Mouse (Mus musculus) G1E (cell line): Measurements from ENCODE around the gene Slc32a1. TPM values are rescaled to one million over a fixed set of nuclear protein-coding genes. Genes with fewer than 3 reads are reported as not detected.

ENCODE experiments used
- ATAC-seq: 2 replicates; pipeline ENCODE4 v1.8.0; 2016; ENCODE audit warnings: mild to moderate bottlenecking; ENCODE audit not compliant: insufficient number of reproducible peaks, poor library complexity, low FRiP score, severe bottlenecking; ENCODE audit errors: extremely low read depth
- DNase-seq: peaks from one replicate; pipeline ENCODE4 v3.0.0; 2012; ENCODE audit warnings: low spot score
- H3K27me3 ChIP-seq: 2 replicates; pipeline ENCODE4 v1.6.1; 2012; ENCODE audit warnings: mild to moderate bottlenecking, low read length, inconsistent platforms; ENCODE audit not compliant: insufficient read depth
- H3K36me3 ChIP-seq: replicated peaks from 2 replicates; pipeline ENCODE3; 2012; ENCODE audit warnings: mild to moderate bottlenecking, inconsistent platforms
- H3K4me1 ChIP-seq: 2 replicates; pipeline ENCODE4 v1.6.1; 2012; ENCODE audit warnings: low read depth, low read length, inconsistent platforms, mixed read lengths; ENCODE audit not compliant: insufficient read depth
- H3K4me3 ChIP-seq: 2 replicates; pipeline ENCODE4 v1.5.1; 2012; ENCODE audit warnings: low read depth, mild to moderate bottlenecking, inconsistent platforms, low read length, moderate library complexity, mixed read lengths
- H3K9me3 ChIP-seq: replicated peaks from 2 replicates; pipeline ENCODE4 v1.6.1; 2012; ENCODE audit warnings: inconsistent platforms
- CTCF ChIP-seq: IDR thresholded peaks from 2 replicates; pipeline ENCODE4 v1.5.1; 2012; ENCODE audit warnings: low read depth, low read length, inconsistent platforms, mixed read lengths
- GATA1 ChIP-seq: IDR thresholded peaks from 2 replicates; pipeline ENCODE4 v1.6.1; 2012; ENCODE audit warnings: borderline replicate concordance, low read length, inconsistent platforms, mixed read lengths
- GATA2 ChIP-seq: IDR thresholded peaks from 2 replicates; pipeline ENCODE4 v1.6.1; 2012; ENCODE audit warnings: low read depth, low read length, inconsistent platforms, borderline replicate concordance
- POLR2AphosphoS5 ChIP-seq: IDR thresholded peaks from 2 replicates; pipeline ENCODE4 v1.6.1; 2012; ENCODE audit warnings: low read depth, low read length, inconsistent platforms; ENCODE audit not compliant: insufficient replicate concordance
- TAL1 ChIP-seq: conservative IDR thresholded peaks from 2 replicates; pipeline ENCODE4 v1.6.1; 2012; ENCODE audit warnings: low read depth, low read length, inconsistent platforms, mixed read lengths
- polyA plus RNA-seq: library from polyadenylated mRNA; stranded (reverse); fragments of >175 nt; gene quantifications from 2 replicates; pipeline ENCODE4 v1.2.3, GENCODE M21; 2012
- total RNA-seq, 2 experiments: library from RNA; stranded (forward) in 1 of 2; stranded (reverse) in 1 of 2; fragments of 200-1000 nt in 1 of 2; fragments of >200 nt in 1 of 2; fragmentation: Nextera tagmentation in 1 of 2; gene quantifications; 2 replicates each; pipeline ENCODE4 v1.2.3; 2014 to 2017

Gene Slc32a1
- total and polyA plus RNA-seq, 3 experiments: not detected

DNA sequence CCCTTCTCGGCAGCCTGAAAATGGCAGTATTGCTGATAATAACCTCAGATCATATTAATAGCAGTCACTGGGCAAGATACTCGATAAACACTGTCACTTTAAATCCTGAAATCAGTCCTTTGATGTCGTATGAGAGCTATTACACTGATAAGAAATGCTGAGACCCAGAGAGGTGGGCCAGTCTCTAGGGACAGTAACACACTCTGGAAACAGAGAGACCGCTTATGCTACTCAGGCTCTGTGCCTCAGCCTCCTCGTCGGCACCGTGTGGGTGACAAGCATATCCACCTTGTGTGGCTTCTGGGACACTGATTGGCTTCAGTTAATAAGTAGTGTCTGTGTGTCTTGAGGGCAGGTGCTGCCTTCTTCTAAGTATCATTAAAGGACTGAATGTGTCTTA, 15.0 kb upstream of the Slc32a1 start:
- no peak for ATAC-seq
- Histone ChIP-seq H3K4me3 (no peak overlapping the region), H3K36me3 (no peaks in the 10 kb centered on the region), H3K27me3 (peaks cover 49% of the 10 kb centered on the region), H3K9me3 (no peaks in the 10 kb centered on the region), H3K4me1 (peaks cover 19% of the 10 kb centered on the region)
- DNase-seq: no peak
- no peak for TF ChIP-seq GATA1
- no peak for TF ChIP-seq TAL1
- no peak for TF ChIP-seq POLR2AphosphoS5
- no peak for TF ChIP-seq CTCF
- TF ChIP-seq GATA2: no peak

DNA sequence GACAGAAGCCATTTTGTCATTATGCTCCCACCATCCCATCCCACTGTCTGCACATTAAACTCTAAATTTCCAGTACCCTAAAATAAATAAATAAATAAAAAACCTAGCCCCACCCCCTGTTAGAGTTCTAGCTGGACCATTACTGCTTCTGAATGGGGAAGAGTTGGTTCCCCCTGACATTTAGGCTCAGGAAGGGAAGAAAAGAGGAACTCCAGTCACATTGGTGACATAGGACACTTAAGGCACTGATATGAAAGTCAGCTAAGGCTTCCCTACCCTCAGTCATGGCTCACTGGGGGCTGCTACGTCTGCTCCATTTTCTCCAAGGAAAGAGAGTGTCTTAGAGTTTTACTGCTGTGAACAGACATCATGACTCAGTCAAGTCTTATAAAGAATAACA, 13.8 kb upstream of the Slc32a1 start:
- peaks cover 19% of the 10 kb centered on the region for H3K4me1 ChIP-seq
- no peak overlapping the region for H3K4me3 ChIP-seq
- H3K27me3 ChIP-seq: peaks cover 49% of the 10 kb centered on the region
- no peaks in the 10 kb centered on the region for H3K36me3 ChIP-seq
- H3K9me3 ChIP-seq: no peaks in the 10 kb centered on the region
- no peak for DNase-seq
- ATAC-seq: no peak
- TF ChIP-seq TAL1 (no peak), GATA2 (no peak), GATA1 (no peak), CTCF (no peak), POLR2AphosphoS5 (no peak)

DNA sequence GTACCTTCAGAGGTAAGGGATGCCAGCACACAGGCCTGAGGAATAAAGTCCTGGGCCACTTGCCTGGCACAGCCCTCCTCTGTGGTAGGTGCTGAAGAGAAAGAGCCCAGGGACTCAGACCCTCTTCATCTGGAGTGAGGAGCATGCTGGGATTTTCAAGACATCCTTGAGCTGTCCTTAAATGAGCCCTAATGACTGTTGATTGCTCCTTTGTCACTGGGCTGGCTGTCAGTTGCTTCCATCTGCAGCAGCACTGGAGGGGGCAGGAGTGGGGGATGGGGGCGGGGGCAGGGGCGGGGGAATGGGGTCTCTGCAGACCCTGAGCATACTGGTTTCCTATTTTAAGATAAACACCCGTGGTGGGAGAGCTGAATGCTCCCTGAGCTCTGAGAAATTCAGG, 10.1 kb upstream of the Slc32a1 start:
- H3K9me3 ChIP-seq: no peaks in the 10 kb centered on the region
- H3K4me3 ChIP-seq: no peak overlapping the region
- TF ChIP-seq TAL1 (no peak), GATA1 (no peak), GATA2 (no peak), POLR2AphosphoS5 (no peak), CTCF (no peak)
- H3K27me3 ChIP-seq: peaks cover 42% of the 10 kb centered on the region
- H3K4me1 ChIP-seq: peaks cover 21% of the 10 kb centered on the region
- ATAC-seq (no peak), DNase-seq (no peak)
- H3K36me3 ChIP-seq: no peaks in the 10 kb centered on the region

DNA sequence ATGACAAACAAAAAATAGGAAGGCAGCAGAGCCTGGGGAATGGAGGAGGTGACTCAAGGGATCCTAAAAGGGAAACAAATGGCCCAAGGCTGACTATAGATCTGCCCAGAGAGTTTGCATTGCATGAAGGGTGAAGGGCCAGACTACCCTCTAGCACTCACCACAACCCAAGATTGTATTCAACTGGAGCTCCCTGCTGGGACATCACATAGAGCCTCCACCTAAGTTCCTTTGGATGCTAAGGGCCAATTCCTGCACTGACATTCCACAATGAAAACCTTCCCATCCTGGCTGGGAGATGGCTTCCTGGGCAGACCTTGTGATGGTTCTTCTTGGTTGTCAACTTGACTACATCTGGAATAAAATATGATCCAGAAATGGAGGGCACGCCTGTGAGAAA, 9.2 kb upstream of the Slc32a1 start:
- no peaks in the 10 kb centered on the region for H3K36me3 ChIP-seq
- no peaks in the 10 kb centered on the region for H3K9me3 ChIP-seq
- DNase-seq (no peak), ATAC-seq (no peak)
- H3K27me3 ChIP-seq: peaks cover 37% of the 10 kb centered on the region
- H3K4me3 ChIP-seq: no peak overlapping the region
- no peak for TF ChIP-seq GATA1
- TF ChIP-seq CTCF: no peak
- TF ChIP-seq POLR2AphosphoS5: no peak
- TF ChIP-seq GATA2: no peak
- no peak for TF ChIP-seq TAL1
- H3K4me1 ChIP-seq: peaks cover 29% of the 10 kb centered on the region

DNA sequence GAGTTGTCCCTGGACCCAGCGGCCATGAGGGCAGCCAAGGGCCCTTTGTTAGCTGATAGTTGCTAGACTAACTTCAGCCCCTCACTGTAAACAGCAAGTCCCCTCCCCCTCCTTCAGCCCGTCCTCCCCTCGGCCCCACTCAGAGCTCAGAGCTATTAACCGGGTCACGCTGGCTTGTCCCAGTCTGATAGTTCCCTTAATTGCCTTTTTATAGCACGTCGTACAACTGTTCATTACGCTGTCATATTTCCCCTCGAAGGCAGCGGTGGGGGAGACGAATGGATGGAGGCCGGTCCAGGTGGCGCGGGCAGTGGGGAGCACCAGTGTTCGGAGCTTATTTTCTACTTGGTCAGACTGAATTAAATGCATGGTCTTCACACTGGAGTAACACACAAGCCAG, 7.9 kb upstream of the Slc32a1 start:
- Histone ChIP-seq H3K9me3 (no peaks in the 10 kb centered on the region), H3K4me1 (peaks cover 37% of the 10 kb centered on the region), H3K36me3 (no peaks in the 10 kb centered on the region), H3K4me3 (no peak overlapping the region), H3K27me3 (peaks cover 37% of the 10 kb centered on the region)
- DNase-seq (no peak), ATAC-seq (no peak)
- TF ChIP-seq POLR2AphosphoS5 (no peak), TAL1 (no peak), GATA1 (no peak), GATA2 (no peak), CTCF (no peak)

DNA sequence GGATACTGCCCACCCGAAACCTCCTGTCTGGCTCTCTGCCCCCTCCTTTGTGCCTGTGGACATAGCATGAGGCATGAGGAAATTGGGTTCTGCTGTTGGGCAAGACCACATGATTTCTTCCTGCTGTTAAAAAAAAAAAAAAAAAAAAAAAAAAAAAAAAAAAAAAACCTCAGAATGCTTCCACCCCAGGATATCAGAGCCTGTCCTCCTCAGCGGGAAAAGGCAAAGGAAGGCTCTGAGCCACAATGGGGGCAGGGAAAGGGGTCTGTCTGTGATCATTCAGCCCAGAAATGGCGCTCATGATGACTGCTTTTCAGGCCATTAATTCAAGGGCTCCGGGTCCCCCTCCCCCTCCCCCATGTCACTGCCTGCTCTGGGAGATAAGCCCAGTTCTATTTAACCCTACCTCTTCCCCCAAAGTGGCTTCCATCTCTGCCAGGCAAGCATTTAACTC, 4.0 kb upstream of the Slc32a1 start:
- DNase-seq (peak; percentile 85), ATAC-seq (peak; percentile 83)
- TF ChIP-seq CTCF (no peak), TAL1 (peak; percentile 86), POLR2AphosphoS5 (no peak), GATA2 (no peak), GATA1 (no peak)
- peak overlapping the region; percentile 55; the same call in 1 of the 2 replicates for H3K4me3 ChIP-seq
- H3K9me3 ChIP-seq: peaks cover 20% of the 10 kb centered on the region
- H3K4me1 ChIP-seq: peaks cover 66% of the 10 kb centered on the region
- peaks cover 39% of the 10 kb centered on the region for H3K27me3 ChIP-seq
- no peaks in the 10 kb centered on the region for H3K36me3 ChIP-seq

DNA sequence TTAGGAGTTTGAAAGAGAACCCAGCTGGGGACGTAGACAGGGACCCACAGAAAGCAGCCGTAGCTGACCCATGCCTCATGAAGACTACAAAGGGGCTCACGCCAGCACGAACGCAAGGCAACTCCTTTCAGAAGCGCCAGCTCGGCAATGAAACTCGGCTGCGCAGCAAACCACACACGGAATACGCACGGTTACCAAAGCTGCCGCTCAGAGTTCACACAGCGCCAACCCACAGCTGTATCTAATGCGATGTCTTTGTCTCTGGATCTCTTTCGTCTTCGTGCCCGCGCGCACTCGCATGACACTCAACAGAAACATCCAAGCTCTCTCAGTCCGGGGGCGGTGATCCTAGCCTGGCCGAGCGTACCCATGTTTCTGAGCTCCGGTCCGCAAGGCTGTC, 886 bp upstream of the Slc32a1 start:
- H3K4me3 ChIP-seq: peak overlapping the region; percentile 37; the same call in 1 of the 2 replicates
- peaks cover 61% of the 10 kb centered on the region for H3K4me1 ChIP-seq
- H3K9me3 ChIP-seq: peaks cover 38% of the 10 kb centered on the region
- no peaks in the 10 kb centered on the region for H3K36me3 ChIP-seq
- peaks cover 61% of the 10 kb centered on the region for H3K27me3 ChIP-seq
- TF ChIP-seq GATA2 (no peak), GATA1 (no peak), POLR2AphosphoS5 (no peak), TAL1 (no peak), CTCF (no peak)
- ATAC-seq (no peak), DNase-seq (no peak)
